Mouse (Mus musculus): Measurements from ENCODE around the gene Arhgef2. TPM values are rescaled to one million over a fixed set of nuclear protein-coding genes. Genes with fewer than 3 reads are reported as not detected.

Arhgef2 gene
- total and polyA plus RNA-seq, 2 experiments from 2014 or later: 57.1 to 93.4 TPM

DNA sequence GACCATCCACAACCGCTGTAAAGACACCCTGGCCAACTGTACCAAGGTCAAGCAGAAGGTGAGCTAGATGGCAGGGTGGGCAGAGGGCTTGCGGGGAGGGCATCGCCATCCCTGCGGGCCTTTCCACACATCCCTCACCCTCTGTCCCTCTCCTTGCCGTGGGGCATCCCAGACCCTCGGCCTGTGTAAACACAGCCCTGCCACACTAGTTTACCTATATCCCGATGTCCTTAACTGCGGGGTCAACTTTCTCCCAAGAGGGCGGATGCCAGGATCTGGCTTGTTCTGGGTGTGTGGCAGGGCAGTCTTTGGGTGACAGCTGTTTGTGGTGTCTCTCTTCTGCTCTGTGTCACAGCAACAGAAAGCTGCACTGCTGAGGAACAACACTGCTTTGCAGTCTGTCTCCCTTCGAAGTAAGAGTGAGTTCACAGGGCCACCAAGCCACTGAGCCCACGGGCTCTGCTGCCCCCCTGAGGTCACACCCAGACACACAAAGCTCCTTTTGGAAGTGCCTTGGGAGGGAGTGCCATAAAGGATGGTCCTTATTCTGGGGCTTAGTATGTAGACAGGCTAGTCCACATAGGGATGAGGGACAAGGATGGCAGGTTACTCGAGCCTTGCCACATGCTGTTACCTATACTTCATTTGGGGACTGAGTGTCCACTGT is 26.3 kb downstream of the Arhgef2 start:
- Histone ChIP-seq H3K4me2 (ENCODE audit: low read depth, low read length) (no peak overlapping the region), H3K4me1 (ENCODE audit: insufficient read depth, low read length) (0 out of 2 replicates have a peak, but pooled peaks cover 3% of the 10 kb centered on the region), H3K9me3 (ENCODE audit: low read length) (no peaks in the 10 kb centered on the region), H3K36me3 (ENCODE audit: insufficient read depth, low read length) (peaks cover 62% of the 10 kb centered on the region), H3K9ac (replicated peaks; ENCODE audit: low read length) (no peak overlapping the region), H3K4me3 (ENCODE audit: low read length) (no peak overlapping the region), H3K27ac (no peak overlapping the region), H3K27me3 (ENCODE audit: insufficient read depth, low read length) (no peaks in the 10 kb centered on the region)
- WGBS: 76% methylated on average over 12 of the region's 12 CpGs
- DNase-seq (ENCODE audit: low spot score): peak; percentile 58
- ATAC-seq: peak; percentile 21; the same call in 1 of the 2 replicates
- TF ChIP-seq CTCF (IDR thresholded peaks at IDR 0.05; ENCODE audit: low read depth): peak; percentile 74

DNA sequence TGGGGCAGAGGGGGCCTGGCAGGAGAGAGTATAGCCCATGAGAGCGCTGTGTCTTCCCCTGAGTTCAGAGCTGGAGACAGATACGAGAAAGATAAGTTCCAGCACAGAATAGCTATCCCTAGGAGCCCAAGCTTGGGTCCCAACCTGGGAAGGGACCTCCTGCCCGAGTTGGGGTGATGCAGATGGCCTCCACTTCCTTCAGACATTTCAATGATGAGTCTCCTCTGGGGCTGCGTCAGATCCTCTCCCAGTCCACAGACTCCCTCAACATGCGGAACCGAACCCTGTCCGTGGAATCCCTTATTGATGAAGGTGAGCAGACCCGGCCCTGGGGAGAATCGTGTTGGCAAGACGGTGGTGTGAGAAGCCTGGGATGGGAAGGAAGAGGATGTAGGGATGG is 27.3 kb downstream of the Arhgef2 start:
- Histone ChIP-seq H3K36me3 (ENCODE audit: insufficient read depth, low read length) (peaks cover 69% of the 10 kb centered on the region), H3K4me2 (ENCODE audit: low read depth, low read length) (no peak overlapping the region), H3K9ac (replicated peaks; ENCODE audit: low read length) (no peak overlapping the region), H3K4me3 (ENCODE audit: low read length) (no peak overlapping the region), H3K27me3 (ENCODE audit: insufficient read depth, low read length) (no peaks in the 10 kb centered on the region), H3K27ac (no peak overlapping the region), H3K9me3 (ENCODE audit: low read length) (no peaks in the 10 kb centered on the region), H3K4me1 (ENCODE audit: insufficient read depth, low read length) (no peaks in the 10 kb centered on the region)
- no peak for ATAC-seq
- TF ChIP-seq CTCF (IDR thresholded peaks at IDR 0.05; ENCODE audit: low read depth): no peak
- 93% methylated on average over 10 of the region's 10 CpGs for WGBS
- DNase-seq (ENCODE audit: low spot score): no peak

DNA sequence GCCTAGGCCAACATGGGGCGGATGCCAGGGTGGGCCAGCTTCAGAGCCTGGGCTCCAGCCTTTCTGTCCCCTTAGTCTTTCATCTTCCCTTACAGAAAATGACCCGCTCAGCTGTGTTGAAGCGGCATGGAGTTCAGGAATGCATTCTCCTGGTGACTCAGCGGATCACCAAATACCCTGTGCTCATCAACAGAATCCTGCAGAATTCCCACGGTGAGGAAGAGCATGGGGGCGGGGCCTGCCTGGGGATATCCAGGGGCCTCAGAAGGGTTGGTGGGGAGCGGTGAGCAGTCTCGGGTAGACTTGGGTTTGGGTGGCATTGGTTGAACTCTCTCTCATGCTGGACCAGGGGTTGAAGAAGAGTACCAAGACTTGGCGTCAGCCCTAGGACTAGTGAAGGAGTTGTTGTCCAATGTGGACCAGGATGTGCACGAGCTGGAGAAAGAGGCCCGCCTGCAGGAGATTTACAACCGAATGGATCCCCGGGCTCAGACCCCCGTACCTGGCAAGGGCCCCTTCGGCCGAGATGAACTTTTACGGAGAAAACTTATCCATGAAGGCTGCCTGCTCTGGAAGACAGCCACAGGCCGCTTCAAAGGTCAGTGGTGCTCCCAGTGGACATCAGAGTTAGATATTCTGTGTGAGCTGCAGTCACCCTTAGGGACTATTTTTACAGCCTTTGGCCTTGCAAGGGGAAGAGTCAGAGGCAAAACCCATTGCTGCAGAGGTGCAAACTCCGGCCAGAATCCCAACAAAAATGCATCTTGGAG is 29.9 kb downstream of the Arhgef2 start:
- H3K27ac ChIP-seq: no peak overlapping the region
- no peaks in the 10 kb centered on the region for H3K4me1 ChIP-seq (ENCODE audit: insufficient read depth, low read length)
- 91% methylated on average over 19 of the region's 19 CpGs for WGBS
- no peak for TF ChIP-seq CTCF (IDR thresholded peaks at IDR 0.05; ENCODE audit: low read depth)
- DNase-seq (ENCODE audit: low spot score): no peak
- no peak overlapping the region for H3K4me2 ChIP-seq (ENCODE audit: low read depth, low read length)
- peaks cover 76% of the 10 kb centered on the region for H3K36me3 ChIP-seq (ENCODE audit: insufficient read depth, low read length)
- no peaks in the 10 kb centered on the region for H3K9me3 ChIP-seq (ENCODE audit: low read length)
- H3K27me3 ChIP-seq (ENCODE audit: insufficient read depth, low read length): no peaks in the 10 kb centered on the region
- ATAC-seq: no peak
- no peak overlapping the region for H3K4me3 ChIP-seq (ENCODE audit: low read length)
- no peak overlapping the region for H3K9ac ChIP-seq (replicated peaks; ENCODE audit: low read length)

DNA sequence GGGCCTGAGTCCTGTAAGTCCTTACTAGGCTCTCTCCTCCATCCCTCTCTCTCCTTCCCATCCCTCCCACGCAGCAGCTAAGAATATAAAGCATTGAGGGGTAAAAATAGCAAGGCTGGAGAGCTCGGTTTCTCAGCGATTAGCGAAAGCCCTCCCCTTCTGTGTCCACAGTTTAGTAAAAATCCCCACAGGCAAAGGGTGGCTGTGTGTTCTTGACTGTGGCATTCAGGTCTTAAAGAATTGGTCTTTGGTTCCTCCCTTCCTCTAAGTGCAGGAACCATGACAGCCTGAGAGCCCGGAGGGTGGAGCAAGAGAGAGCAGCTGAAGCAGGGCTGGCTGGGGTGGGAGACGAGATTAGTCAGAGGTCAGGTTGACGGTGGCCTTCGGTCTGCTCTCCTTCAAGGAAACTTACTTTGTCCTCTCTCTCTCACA is 30.8 kb downstream of the Arhgef2 start:
- H3K9ac ChIP-seq (replicated peaks; ENCODE audit: low read length): no peak overlapping the region
- H3K27ac ChIP-seq: no peak overlapping the region
- DNase-seq (ENCODE audit: low spot score) (no peak), ATAC-seq (no peak)
- no peaks in the 10 kb centered on the region for H3K4me1 ChIP-seq (ENCODE audit: insufficient read depth, low read length)
- H3K4me2 ChIP-seq (ENCODE audit: low read depth, low read length): no peak overlapping the region
- H3K36me3 ChIP-seq (ENCODE audit: insufficient read depth, low read length): peaks cover 77% of the 10 kb centered on the region
- no peaks in the 10 kb centered on the region for H3K9me3 ChIP-seq (ENCODE audit: low read length)
- no peak for TF ChIP-seq CTCF (IDR thresholded peaks at IDR 0.05; ENCODE audit: low read depth)
- H3K4me3 ChIP-seq (ENCODE audit: low read length): no peak overlapping the region
- 90% methylated on average over 8 of the region's 8 CpGs for WGBS
- no peaks in the 10 kb centered on the region for H3K27me3 ChIP-seq (ENCODE audit: insufficient read depth, low read length)

DNA sequence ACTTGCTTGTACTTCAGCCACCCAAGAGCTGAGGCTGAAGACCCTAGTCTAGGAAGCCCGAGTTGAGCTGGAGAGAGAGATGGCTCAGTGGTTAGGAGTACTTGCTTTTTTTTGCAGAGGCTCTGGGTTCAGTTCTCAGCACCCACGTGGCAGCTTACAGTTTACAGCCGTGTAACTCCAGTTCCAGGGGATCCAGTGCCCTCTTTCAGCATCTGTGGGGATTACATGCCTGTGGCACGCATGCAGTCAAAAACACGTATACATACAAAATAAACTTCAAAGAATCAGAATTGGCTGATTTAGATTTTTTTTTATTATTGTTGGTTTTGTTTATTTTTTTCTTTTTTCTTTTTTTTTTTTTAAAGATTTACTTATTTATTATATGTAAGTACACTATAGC is 31.4 kb downstream of the Arhgef2 start:
- DNase-seq (ENCODE audit: low spot score): no peak
- no peak for TF ChIP-seq CTCF (IDR thresholded peaks at IDR 0.05; ENCODE audit: low read depth)
- Histone ChIP-seq H3K4me2 (ENCODE audit: low read depth, low read length) (no peak overlapping the region), H3K27ac (no peak overlapping the region), H3K36me3 (ENCODE audit: insufficient read depth, low read length) (peaks cover 83% of the 10 kb centered on the region), H3K4me1 (ENCODE audit: insufficient read depth, low read length) (no peaks in the 10 kb centered on the region), H3K9me3 (ENCODE audit: low read length) (no peaks in the 10 kb centered on the region), H3K4me3 (ENCODE audit: low read length) (no peak overlapping the region), H3K27me3 (ENCODE audit: insufficient read depth, low read length) (no peaks in the 10 kb centered on the region), H3K9ac (replicated peaks; ENCODE audit: low read length) (no peak overlapping the region)
- no peak for ATAC-seq
- 91% methylated on average over 5 of the region's 5 CpGs for WGBS

DNA sequence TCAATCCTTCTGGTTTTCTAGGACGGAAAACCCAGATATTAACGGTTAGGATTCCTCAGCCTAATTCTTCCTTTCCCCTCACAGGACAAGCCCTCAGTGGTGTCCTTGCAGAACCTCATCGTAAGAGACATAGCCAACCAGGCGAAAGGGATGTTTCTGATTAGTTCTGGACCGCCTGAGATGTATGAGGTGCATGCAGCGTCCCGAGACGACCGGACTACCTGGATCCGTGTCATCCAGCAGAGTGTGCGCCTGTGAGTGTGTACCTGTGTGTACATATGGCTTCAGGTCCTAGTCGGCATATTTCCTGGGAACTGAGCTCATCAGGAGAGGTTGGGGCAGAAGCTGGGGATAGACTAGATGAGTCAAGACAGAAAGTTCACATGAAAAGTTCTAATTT is 33.5 kb downstream of the Arhgef2 start:
- H3K4me1 ChIP-seq (ENCODE audit: insufficient read depth, low read length): no peaks in the 10 kb centered on the region
- H3K4me3 ChIP-seq (ENCODE audit: low read length): no peak overlapping the region
- no peaks in the 10 kb centered on the region for H3K27me3 ChIP-seq (ENCODE audit: insufficient read depth, low read length)
- no peak overlapping the region for H3K27ac ChIP-seq
- no peak for DNase-seq (ENCODE audit: low spot score)
- H3K36me3 ChIP-seq (ENCODE audit: insufficient read depth, low read length): peaks cover 84% of the 10 kb centered on the region
- H3K9me3 ChIP-seq (ENCODE audit: low read length): no peaks in the 10 kb centered on the region
- no peak for ATAC-seq
- no peak overlapping the region for H3K4me2 ChIP-seq (ENCODE audit: low read depth, low read length)
- TF ChIP-seq CTCF (IDR thresholded peaks at IDR 0.05; ENCODE audit: low read depth): no peak
- H3K9ac ChIP-seq (replicated peaks; ENCODE audit: low read length): no peak overlapping the region
- 96% methylated on average over 12 of the region's 12 CpGs for WGBS

DNA sequence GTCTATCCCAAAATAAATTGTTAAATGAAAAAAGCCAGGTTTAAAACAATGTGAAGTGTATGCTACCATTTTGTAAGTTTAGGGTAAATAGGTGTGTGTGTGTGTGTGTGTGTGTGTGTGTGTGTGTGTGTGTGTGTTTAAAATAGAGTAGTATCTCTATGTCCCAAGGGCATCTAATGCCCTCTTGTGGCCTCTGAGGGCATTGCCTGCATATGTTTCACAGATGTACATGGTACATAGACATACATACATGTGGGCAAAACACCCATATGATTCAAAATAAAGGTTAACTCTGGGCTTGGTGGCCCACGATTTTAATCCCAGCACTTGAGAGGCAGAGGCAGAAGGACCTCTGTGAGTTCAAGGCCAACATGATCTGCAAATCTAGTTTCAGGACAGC is 34.9 kb downstream of the Arhgef2 start:
- no peaks in the 10 kb centered on the region for H3K27me3 ChIP-seq (ENCODE audit: insufficient read depth, low read length)
- H3K27ac ChIP-seq: no peak overlapping the region
- no peak overlapping the region for H3K4me2 ChIP-seq (ENCODE audit: low read depth, low read length)
- H3K4me3 ChIP-seq (ENCODE audit: low read length): no peak overlapping the region
- no peak overlapping the region for H3K9ac ChIP-seq (replicated peaks; ENCODE audit: low read length)
- 64% methylated on average over 1 of the region's 1 CpGs for WGBS
- peak; percentile 81 for TF ChIP-seq CTCF (IDR thresholded peaks at IDR 0.05; ENCODE audit: low read depth)
- peak; percentile 85 for DNase-seq (ENCODE audit: low spot score)
- H3K9me3 ChIP-seq (ENCODE audit: low read length): no peaks in the 10 kb centered on the region
- ATAC-seq: peak; percentile 73; the same call in 1 of the 2 replicates
- no peaks in the 10 kb centered on the region for H3K4me1 ChIP-seq (ENCODE audit: insufficient read depth, low read length)
- peaks cover 83% of the 10 kb centered on the region for H3K36me3 ChIP-seq (ENCODE audit: insufficient read depth, low read length)
